26 mouse cellular contexts compared by ENCODE assay signal in the genomic region with DNA sequence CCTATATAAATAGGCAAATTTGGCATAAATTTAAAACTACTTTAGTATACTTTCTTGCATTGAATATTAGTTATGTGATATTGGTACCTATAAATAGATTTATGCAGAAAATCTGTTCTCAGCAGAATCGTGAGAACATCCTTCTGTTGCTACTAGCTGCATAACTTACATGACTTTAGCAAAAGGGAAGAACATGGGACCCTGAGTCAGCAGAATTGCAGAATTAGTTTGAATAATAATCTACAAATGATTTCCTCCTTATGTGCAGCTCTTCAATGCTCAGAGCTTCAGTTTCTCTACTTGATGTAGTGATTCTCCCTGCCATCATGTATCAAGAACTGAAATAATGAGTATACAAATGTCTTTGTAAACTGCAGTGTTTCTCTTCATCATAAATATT.
"Had no signal": no experiment of that assay in that cellular context is flagged by ENCODE, and none has a peak within 500 bp of the region (broad histone marks: within the 10 kb centered on the region; RNA-seq: fewer than 3 reads in every experiment).

No protein-coding gene starts in this region.

- H3K4me2 ChIP-seq: heart, embryonic 11.5 days; heart, embryonic 13.5 days; heart, embryonic 15.5 days; hindbrain, embryonic 13.5 days; hindbrain, embryonic 15.5 days; kidney, embryonic 15.5 days; limb, embryonic 12.5 days; liver, embryonic 11.5 days; liver, embryonic 13.5 days; liver, embryonic 15.5 days had no signal

- H3K9ac ChIP-seq: heart, embryonic 13.5 days; heart, embryonic 15.5 days; hindbrain, embryonic 13.5 days; hindbrain, embryonic 15.5 days; kidney, embryonic 15.5 days; limb, embryonic 12.5 days; liver, embryonic 13.5 days; liver, embryonic 15.5 days had no signal

- H3K4me1 ChIP-seq: heart, embryonic 13.5 days; heart, embryonic 15.5 days; hindbrain, embryonic 13.5 days; hindbrain, embryonic 15.5 days; kidney, embryonic 15.5 days; limb, embryonic 10.5 days; limb, embryonic 12.5 days; liver, embryonic 13.5 days; liver, embryonic 15.5 days had no signal

- H3K27ac ChIP-seq: gastrocnemius, adult 2 months; heart, adult 2 months; heart, embryonic 13.5 days; heart, embryonic 15.5 days; hindbrain, embryonic 13.5 days; hindbrain, embryonic 15.5 days; hindbrain, postnatal 0 days; kidney, embryonic 15.5 days; kidney, postnatal 0 days; limb, embryonic 10.5 days; limb, embryonic 12.5 days; liver, embryonic 13.5 days; liver, embryonic 15.5 days had no signal

- DNase-seq: gastrocnemius, adult 2 months; gastrocnemius, postnatal 10 days; gastrocnemius, postnatal 25 days; heart, adult 11 months; heart, adult 2 months; heart, postnatal 14 days; heart, postnatal 36 days; kidney, adult 11 months; kidney, adult 2 months; kidney, adult 9 months; kidney, postnatal 14 days; kidney, postnatal 36 days; liver; liver, embryonic 13.5 days had no signal

- H3K9me3 ChIP-seq: heart, embryonic 15.5 days; hindbrain, embryonic 15.5 days; limb, embryonic 10.5 days; liver, embryonic 15.5 days had no signal

- H3K27me3 ChIP-seq: heart, embryonic 13.5 days; heart, embryonic 15.5 days; hindbrain, embryonic 13.5 days; hindbrain, embryonic 15.5 days; kidney, embryonic 15.5 days; limb, embryonic 12.5 days; liver, embryonic 13.5 days; liver, embryonic 15.5 days had no signal

- H3K4me3 ChIP-seq: gastrocnemius, adult 2 months; heart, adult 2 months; heart, embryonic 13.5 days; heart, embryonic 15.5 days; hindbrain, embryonic 13.5 days; hindbrain, embryonic 15.5 days; kidney, embryonic 15.5 days; limb, embryonic 10.5 days; limb, embryonic 12.5 days; liver, embryonic 13.5 days; liver, embryonic 15.5 days had no signal

- H3K36me3 ChIP-seq: heart, embryonic 13.5 days; heart, embryonic 15.5 days; hindbrain, embryonic 13.5 days; hindbrain, embryonic 15.5 days; kidney, embryonic 15.5 days; limb, embryonic 10.5 days; limb, embryonic 12.5 days; liver, embryonic 13.5 days; liver, embryonic 15.5 days had no signal
